26 mouse cellular contexts compared by ENCODE assay signal in the genomic region with DNA sequence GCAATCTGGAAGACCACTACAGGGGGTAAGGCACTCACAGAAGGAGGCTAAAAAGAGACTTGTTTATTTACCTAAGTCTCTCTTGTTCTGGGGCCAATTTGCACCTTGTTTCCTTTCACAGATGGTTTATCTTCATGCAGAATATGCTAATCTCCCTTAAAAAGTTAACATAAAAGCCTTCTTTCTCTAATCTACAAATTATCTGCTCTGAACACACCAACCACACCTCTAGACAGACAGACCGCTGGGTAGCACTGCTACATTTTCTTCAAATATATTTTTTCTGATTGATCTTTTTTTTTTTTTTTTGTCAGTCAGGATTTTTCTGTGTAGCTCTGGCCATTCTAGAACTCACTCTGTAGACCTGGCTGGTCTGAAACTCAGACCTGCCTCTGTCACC. TPM values are rescaled to one million over a fixed set of nuclear protein-coding genes. Genes with fewer than 3 reads are reported as not detected.
DNase-seq lines count a peak whose midpoint lies in the region; ATAC-seq and TF ChIP-seq lines count a peak whose summit lies in the region.
"Had no signal": no experiment of that assay in that cellular context is flagged by ENCODE, and none has a peak within 500 bp of the region (broad histone marks: within the 10 kb centered on the region; RNA-seq: fewer than 3 reads in every experiment).

No protein-coding gene starts in this region.

- peak in 1 of 2 experiments; percentile 41 for DNase-seq in cerebellum, adult 2 months
- DNase-seq in cerebellum, adult 9-10 months = no peak
- DNase-seq in hindbrain, embryonic 10.5 days (ENCODE audit: low spot score) = no peak
- no peak for DNase-seq in left cerebral cortex, adult 2 months (ENCODE audit: extremely low spot score in 1 of 2, low spot score in 2 of 2)
- DNase-seq: adrenal gland, postnatal 14 days; cerebellum, adult 11-12 months; cerebellum, postnatal 25 days; gastrocnemius, postnatal 14 days; kidney, adult 2 months; kidney, postnatal 14 days; lung, adult 18-20 months; lung, postnatal 4 days; midbrain, embryonic 14.5 days; right cerebral cortex, postnatal 25 days; thymus, postnatal 14 days had no signal

- ATAC-seq in activated CD4-positive, CD25-positive, alpha-beta regulatory T cell, adult 4 months = peak; percentile 46
- peak; percentile 59; the same call in 1 of the 2 replicates for ATAC-seq in liver, embryonic 12.5 days
- peak; percentile 64 for ATAC-seq in megakaryocyte progenitor cell, adult 5-6 weeks (replicated peaks; ENCODE audit: poor library complexity)
- no peak for ATAC-seq in hindbrain, embryonic 16.5 days
- ATAC-seq: forebrain, embryonic 13.5 days; lung, postnatal 0 days had no signal

- no peaks in the 10 kb centered on the region for H3K27me3 ChIP-seq in cerebellum, adult 2 months (ENCODE audit: control insufficient read depth, insufficient read depth, low read length)
- H3K27me3 ChIP-seq in liver, embryonic 12.5 days (replicated peaks) = no peaks in the 10 kb centered on the region
- H3K27me3 ChIP-seq in hindbrain, embryonic 16.5 days (replicated peaks; ENCODE audit: control insufficient read depth, insufficient read depth, low read length) = no peaks in the 10 kb centered on the region
- no peaks in the 10 kb centered on the region for H3K27me3 ChIP-seq in hindbrain, embryonic 10.5 days (ENCODE audit: insufficient read depth, poor library complexity, severe bottlenecking)
- H3K27me3 ChIP-seq: forebrain, embryonic 13.5 days; heart, embryonic 15.5 days; hindbrain, embryonic 13.5 days; limb, embryonic 13.5 days; stomach, embryonic 15.5 days had no signal

- peak overlapping the region; percentile 11; the same call in 1 of the 2 replicates for H3K27ac ChIP-seq in cerebellum, adult 2 months (ENCODE audit: insufficient read depth, low read length)
- no peak overlapping the region for H3K27ac ChIP-seq in liver, embryonic 12.5 days
- H3K27ac ChIP-seq in hindbrain, embryonic 16.5 days (ENCODE audit: low read depth, low read length) = no peak overlapping the region
- H3K27ac ChIP-seq in hindbrain, embryonic 10.5 days = no peak overlapping the region
- H3K27ac ChIP-seq in left cerebral cortex, adult 2 months = no peak overlapping the region; the same call in 1 of the 2 replicates
- H3K27ac ChIP-seq: forebrain, embryonic 13.5 days; heart, embryonic 10.5 days; heart, embryonic 15.5 days; hindbrain, embryonic 13.5 days; limb, embryonic 13.5 days; stomach, embryonic 15.5 days had no signal

- WGBS in cerebellum, adult 2 months = 75% methylated on average over 1 of the region's 1 CpGs
- WGBS in liver, embryonic 12.5 days (ENCODE audit: insufficient replicate concordance) = 10% methylated on average over 1 of the region's 1 CpGs
- 57% methylated on average over 1 of the region's 1 CpGs for WGBS in hindbrain, embryonic 16.5 days
- WGBS in hindbrain, embryonic 10.5 days = 29% methylated on average over 1 of the region's 1 CpGs

- H3K9me3 ChIP-seq in liver, embryonic 12.5 days (replicated peaks) = no peaks in the 10 kb centered on the region
- H3K9me3 ChIP-seq in hindbrain, embryonic 16.5 days (ENCODE audit: control insufficient read depth, low read length) = no peaks in the 10 kb centered on the region
- no peaks in the 10 kb centered on the region for H3K9me3 ChIP-seq in hindbrain, embryonic 10.5 days
- H3K9me3 ChIP-seq: forebrain, embryonic 13.5 days; heart, embryonic 10.5 days; heart, embryonic 15.5 days; hindbrain, embryonic 13.5 days; limb, embryonic 13.5 days; stomach, embryonic 15.5 days had no signal

- TF ChIP-seq POLR2A in cerebellum, adult 2 months (IDR thresholded peaks at IDR 0.05; ENCODE audit: borderline replicate concordance, insufficient read depth, low read length) = no peak

- H3K4me2 ChIP-seq in liver, embryonic 12.5 days = no peak overlapping the region
- H3K4me2 ChIP-seq in hindbrain, embryonic 16.5 days (ENCODE audit: low read length) = no peak overlapping the region
- H3K4me2 ChIP-seq: forebrain, embryonic 13.5 days; heart, embryonic 15.5 days; hindbrain, embryonic 13.5 days; limb, embryonic 13.5 days; stomach, embryonic 15.5 days had no signal

- H3K4me3 ChIP-seq in cerebellum, adult 2 months (replicated peaks; ENCODE audit: insufficient read depth, low read depth, low read length) = no peak overlapping the region
- H3K4me3 ChIP-seq in liver, embryonic 12.5 days = no peak overlapping the region
- no peak overlapping the region for H3K4me3 ChIP-seq in hindbrain, embryonic 16.5 days (ENCODE audit: low read length)
- no peak overlapping the region for H3K4me3 ChIP-seq in hindbrain, embryonic 10.5 days
- H3K4me3 ChIP-seq in left cerebral cortex, adult 2 months = no peak overlapping the region
- H3K4me3 ChIP-seq: forebrain, embryonic 13.5 days; heart, embryonic 10.5 days; heart, embryonic 15.5 days; hindbrain, embryonic 13.5 days; limb, embryonic 13.5 days; stomach, embryonic 15.5 days had no signal

- H3K4me1 ChIP-seq in cerebellum, adult 2 months (ENCODE audit: control insufficient read depth, insufficient read depth, low read length) = peaks cover 11% of the 10 kb centered on the region; the same call in 1 of the 2 replicates
- H3K4me1 ChIP-seq in liver, embryonic 12.5 days = peaks cover 11% of the 10 kb centered on the region
- no peaks in the 10 kb centered on the region for H3K4me1 ChIP-seq in hindbrain, embryonic 16.5 days (ENCODE audit: control insufficient read depth, insufficient read depth, low read depth, low read length)
- peaks cover under 1% of the 10 kb centered on the region; the same call in 1 of the 2 replicates for H3K4me1 ChIP-seq in hindbrain, embryonic 10.5 days (replicated peaks)
- H3K4me1 ChIP-seq: forebrain, embryonic 13.5 days had no signal

- intact Hi-C loops in left cerebral cortex, adult 2 months (cut with DNase I) = no loop called here

- TF ChIP-seq CTCF in cerebellum, adult 2 months (IDR thresholded peaks at IDR 0.05; ENCODE audit: borderline replicate concordance, insufficient read depth, low read depth, low read length) = no peak
- TF ChIP-seq CTCF in left cerebral cortex, adult 2 months (IDR thresholded peaks at IDR 0.05) = no peak

- H3K9ac ChIP-seq in liver, embryonic 12.5 days = no peak overlapping the region
- H3K9ac ChIP-seq in hindbrain, embryonic 16.5 days (ENCODE audit: low read depth, low read length) = no peak overlapping the region
- H3K9ac ChIP-seq: forebrain, embryonic 13.5 days; heart, embryonic 15.5 days; hindbrain, embryonic 13.5 days; limb, embryonic 13.5 days; stomach, embryonic 15.5 days had no signal

- no peaks in the 10 kb centered on the region for H3K36me3 ChIP-seq in liver, embryonic 12.5 days
- H3K36me3 ChIP-seq in hindbrain, embryonic 16.5 days (ENCODE audit: control insufficient read depth, insufficient read depth, low read length) = 0 out of 2 replicates have a peak, but pooled peaks cover 2% of the 10 kb centered on the region
- H3K36me3 ChIP-seq in hindbrain, embryonic 10.5 days = peaks cover 6% of the 10 kb centered on the region; the same call in 1 of the 2 replicates
- H3K36me3 ChIP-seq: stomach, embryonic 15.5 days had no signal

RNA-seq across cellular contexts. Expression of a gene that starts 50.5 kb away (rescaled TPM):
- 227 and 244 TPM in 2 replicates for polyA plus RNA-seq in cerebellum, adult 2 months (2012; rRNA removed)
- 10 to 100 TPM; 96.3 to 98.1 TPM for polyA plus RNA-seq in activated CD4-positive, CD25-positive, alpha-beta regulatory T cell, adult 4 months (2017; shearing (Covaris generic))
- 24.2 and 24.4 TPM in 2 replicates for polyA plus RNA-seq in liver, embryonic 12.5 days (2016; fragmentation: Nextera tagmentation; extraction: Ambion mirVana)
- 108 TPM in 2 replicates for total RNA-seq in megakaryocyte progenitor cell, adult 5-6 weeks (2015)
- total RNA-seq in megakaryocyte progenitor cell, adult 5-6 weeks (2017) = 127 and 141 TPM in 2 replicates
- 182 and 196 TPM in 2 replicates for polyA plus RNA-seq in hindbrain, embryonic 16.5 days (2015; fragmentation: Nextera tagmentation; extraction: Ambion mirVana)
- polyA plus RNA-seq in hindbrain, embryonic 10.5 days (2016; fragmentation: Nextera tagmentation; extraction: Ambion mirVana) = 60.1 and 68.8 TPM in 2 replicates
- 100 to 1,000 TPM; 601 to 602 TPM for total RNA-seq in left cerebral cortex, adult 2 months (2021)
